Mouse (Mus musculus) liver, postnatal 0 days (tissue): ENCODE results near the gene Gm6034. TPM values are rescaled to one million over a fixed set of nuclear protein-coding genes. Genes with fewer than 3 reads are reported as not detected.

Experiments
- ATAC-seq: fragments of 200-750 bp; cut with Nextera tagmentation; 2 replicates; pipeline ENCODE4 v1.8.0; 2017; ENCODE audit warnings: mild to moderate bottlenecking, moderate library complexity
- DNase-seq: peaks from one replicate; pipeline ENCODE4 v3.0.0-alpha.2; 2016
- H3K27ac ChIP-seq: fragments of 300-500 bp; sonication (generic); 2 replicates; pipeline ENCODE4 v1.5.1; 2014; ENCODE audit warnings: antibody characterized with exemption, moderate library complexity, mild to moderate bottlenecking, low read depth
- H3K27me3 ChIP-seq: fragments of 300-500 bp; sonication (generic); 2 replicates; pipeline ENCODE4 v1.6.1; 2014; ENCODE audit warnings: low read length, control low read depth, mixed read lengths; ENCODE audit not compliant: insufficient read depth
- H3K36me3 ChIP-seq: fragments of 300-500 bp; sonication (generic); replicated peaks from 2 replicates; pipeline ENCODE4 v1.6.1; 2014; ENCODE audit warnings: mild to moderate bottlenecking, control low read depth, low read length, moderate library complexity, mixed read lengths; ENCODE audit not compliant: insufficient read depth
- H3K4me1 ChIP-seq: fragments of 300-500 bp; sonication (generic); 2 replicates; pipeline ENCODE4 v1.6.1; 2014; ENCODE audit warnings: antibody characterized with exemption, mild to moderate bottlenecking, control low read depth; ENCODE audit not compliant: insufficient read depth
- H3K4me2 ChIP-seq: fragments of 300-500 bp; sonication (generic); 2 replicates; pipeline ENCODE4 v1.6.1; 2014; ENCODE audit warnings: low read depth, mild to moderate bottlenecking, low read length, moderate library complexity, mixed read lengths
- H3K4me3 ChIP-seq: fragments of 300-500 bp; sonication (generic); 2 replicates; pipeline ENCODE4 v1.5.1; 2014; ENCODE audit warnings: low read depth, low read length
- H3K9ac ChIP-seq: fragments of 300-500 bp; sonication (generic); replicated peaks from 2 replicates; pipeline ENCODE4 v1.6.1; 2014; ENCODE audit warnings: mild to moderate bottlenecking, moderate library complexity
- H3K9me3 ChIP-seq: fragments of 300-500 bp; sonication (generic); 2 replicates; pipeline ENCODE4 v1.6.1; 2016; ENCODE audit warnings: mild to moderate bottlenecking, control low read depth, low read length, mixed read lengths
- CTCF ChIP-seq: sonication (generic); IDR thresholded peaks from 2 replicates; pipeline ENCODE4 v1.5.1; 2016; ENCODE audit warnings: antibody characterized with exemption, low read depth
- EP300 ChIP-seq: IDR thresholded peaks from 2 replicates; pipeline ENCODE4 v1.6.1; 2016; ENCODE audit warnings: antibody characterized with exemption, low read depth, mild to moderate bottlenecking
- WGBS: fragments of 180-500 bp; shearing (Covaris S2); extraction: QIAGEN DNeasy Blood & Tissue Kit; methylation state at CpG from one replicate; pipeline ENCODE4 v1.1.7; 2014; ENCODE audit not compliant: insufficient replicate concordance; 5-methylcytosine and 5-hydroxymethylcytosine counted together
- polyA plus RNA-seq: library from polyadenylated mRNA; unstranded; fragments of >200 nt; fragmentation: Nextera tagmentation; extraction: Ambion mirVana; gene quantifications from 2 replicates; pipeline ENCODE4 v1.2.1, GENCODE M21; 2015

The Gm6034 gene
- polyA plus RNA-seq, 1 experiment from 2014 or later = not detected

- no peak overlapping the region for H3K4me2 ChIP-seq
- H3K4me1 ChIP-seq = peaks cover 14% of the 10 kb centered on the region
- H3K27ac ChIP-seq = no peak overlapping the region
- peaks cover 42% of the 10 kb centered on the region for H3K36me3 ChIP-seq
- H3K9me3 ChIP-seq = peaks cover 3% of the 10 kb centered on the region; the same call in 1 of the 2 replicates
- TF ChIP-seq EP300 = no peak
- no peak for TF ChIP-seq CTCF
- no peak overlapping the region for H3K4me3 ChIP-seq
- no peak overlapping the region for H3K9ac ChIP-seq
- DNase-seq = no peak
- no peaks in the 10 kb centered on the region for H3K27me3 ChIP-seq
- ATAC-seq = no peak
- WGBS = 89% methylated on average over 5 of the region's 5 CpGs
These were observed 27.8 kb upstream of the Gm6034 start for GRCm38 (mm10) chr17:36014977-36015376.

GRCm38 (mm10) chr17:36017046-36017445 lies 25.7 kb upstream of the Gm6034 start:
- ATAC-seq (no peak), DNase-seq (no peak)
- Histone ChIP-seq H3K27me3 (no peaks in the 10 kb centered on the region), H3K36me3 (peaks cover 42% of the 10 kb centered on the region), H3K4me3 (no peak overlapping the region), H3K4me2 (no peak overlapping the region), H3K9ac (no peak overlapping the region), H3K9me3 (peaks cover 3% of the 10 kb centered on the region; the same call in 1 of the 2 replicates), H3K27ac (no peak overlapping the region), H3K4me1 (peaks cover 21% of the 10 kb centered on the region)
- 81% methylated on average over 5 of the region's 5 CpGs for WGBS
- TF ChIP-seq CTCF (no peak), EP300 (no peak)

- ATAC-seq = no peak
- DNase-seq = no peak
- peaks cover 3% of the 10 kb centered on the region; the same call in 1 of the 2 replicates for H3K9me3 ChIP-seq
- peak overlapping the region; percentile 68 for H3K9ac ChIP-seq
- peaks cover 42% of the 10 kb centered on the region for H3K36me3 ChIP-seq
- no peaks in the 10 kb centered on the region for H3K27me3 ChIP-seq
- WGBS = 41% methylated on average over 2 of the region's 2 CpGs
- no peak for TF ChIP-seq CTCF
- TF ChIP-seq EP300 = no peak
- H3K4me3 ChIP-seq = peak overlapping the region; percentile 56
- peak overlapping the region; percentile 97 for H3K27ac ChIP-seq
- peaks cover 34% of the 10 kb centered on the region for H3K4me1 ChIP-seq
- H3K4me2 ChIP-seq = peak overlapping the region; percentile 72
These were observed 23.8 kb upstream of the Gm6034 start for GRCm38 (mm10) chr17:36018979-36019378.

- Histone ChIP-seq H3K36me3 (peaks cover 37% of the 10 kb centered on the region), H3K4me2 (peak overlapping the region; percentile 72), H3K9me3 (peaks cover 3% of the 10 kb centered on the region; the same call in 1 of the 2 replicates), H3K27me3 (no peaks in the 10 kb centered on the region), H3K4me1 (peaks cover 39% of the 10 kb centered on the region), H3K27ac (peak overlapping the region; percentile 97), H3K9ac (peak overlapping the region; percentile 68), H3K4me3 (peak overlapping the region; percentile 56)
- DNase-seq (no peak), ATAC-seq (no peak)
- WGBS = 45% methylated on average over 3 of the region's 3 CpGs
- TF ChIP-seq EP300 = no peak
- TF ChIP-seq CTCF = no peak
These were observed 23.2 kb upstream of the Gm6034 start for GRCm38 (mm10) chr17:36019519-36019918.

GRCm38 (mm10) chr17:36020191-36021073 lies 22.3 kb upstream of the Gm6034 start, which contains the start of gene H2-T24:
Gene H2-T24, minus strand, starts transcription at chr17:36020560.
- ATAC-seq (peak; percentile 87), DNase-seq (peak; percentile 89)
- WGBS = 11% methylated on average over 15 of the region's 15 CpGs
- peak within 1 kb of the TSS; percentile 56 for H3K4me3 ChIP-seq
- peaks cover 3% of the 10 kb centered on the region; the same call in 1 of the 2 replicates for H3K9me3 ChIP-seq
- peak within 1 kb of the TSS; percentile 68 for H3K9ac ChIP-seq
- H3K4me2 ChIP-seq = peak within 1 kb of the TSS; percentile 72
- TF ChIP-seq CTCF (peak; percentile 49), EP300 (peak; percentile 82; the same call in 1 of the 2 replicates)
- peaks cover 46% of the 10 kb centered on the region for H3K4me1 ChIP-seq
- no peaks in the 10 kb centered on the region for H3K27me3 ChIP-seq
- H3K36me3 ChIP-seq = peaks cover 28% of the 10 kb centered on the region
- H3K27ac ChIP-seq = peak within 1 kb of the TSS; percentile 97

- 86% methylated on average over 1 of the region's 1 CpGs for WGBS
- H3K4me3 ChIP-seq = peak overlapping the region; percentile 56
- H3K9me3 ChIP-seq = peaks cover 3% of the 10 kb centered on the region; the same call in 1 of the 2 replicates
- no peak for TF ChIP-seq EP300
- no peak for TF ChIP-seq CTCF
- H3K27me3 ChIP-seq = no peaks in the 10 kb centered on the region
- H3K4me1 ChIP-seq = peaks cover 46% of the 10 kb centered on the region
- H3K36me3 ChIP-seq = peaks cover 19% of the 10 kb centered on the region
- DNase-seq = no peak
- H3K9ac ChIP-seq = peak overlapping the region; percentile 68
- no peak for ATAC-seq
- peak overlapping the region; percentile 97 for H3K27ac ChIP-seq
- peak overlapping the region; percentile 72 for H3K4me2 ChIP-seq
These were observed 21.5 kb upstream of the Gm6034 start for GRCm38 (mm10) chr17:36021309-36021708.
